Mouse (Mus musculus) ES-Bruce4 (cell line): ENCODE measurements around the gene Fam170b.

Source experiments
- CTCF ChIP-seq: IDR thresholded peaks from one replicate; pipeline ENCODE4 v1.8.1; 2011; ENCODE audit warnings: low read depth, low read length
- EP300 ChIP-seq: IDR thresholded peaks from 2 replicates; pipeline ENCODE4 v1.6.1; 2011; ENCODE audit warnings: low read depth, low read length; ENCODE audit not compliant: insufficient read depth
- POLR2A ChIP-seq: IDR thresholded peaks from one replicate; pipeline ENCODE4 v1.8.1; 2011; ENCODE audit warnings: low read length; ENCODE audit not compliant: insufficient read depth

DNA sequence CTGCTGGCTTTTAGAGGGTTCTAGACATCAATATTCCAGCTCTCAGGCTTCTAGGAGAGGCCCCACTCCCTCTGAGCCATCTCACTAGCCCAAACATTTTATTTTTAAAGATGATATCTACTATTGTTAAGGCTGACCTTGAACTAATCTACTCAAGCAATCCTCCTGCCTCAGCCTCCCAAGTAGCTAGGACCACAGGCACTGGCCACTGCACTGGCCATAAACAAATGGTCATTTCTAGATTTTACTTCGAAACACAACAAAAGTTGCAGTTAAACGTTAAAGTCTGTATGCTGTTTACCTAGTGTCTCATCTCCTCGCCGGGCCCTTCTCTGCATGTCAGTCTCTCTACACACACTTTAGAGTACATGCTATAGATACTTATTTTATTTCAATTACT is 20.3 kb downstream of the Fam170b start:
- no peak for TF ChIP-seq CTCF
- TF ChIP-seq POLR2A = no peak
- no peak for TF ChIP-seq EP300
